Mouse (Mus musculus) naive thymus-derived CD4-positive, alpha-beta T cell, adult 2 months (primary cell): ENCODE measurements around the gene Evi5.

Experiments used
- DNase-seq: peaks from one replicate; pipeline ENCODE4 v3.0.0-alpha.2; 2011; ENCODE audit warnings: low read depth

Gene Evi5

GRCm38 (mm10) chr5:107874561-107875260 lies at the start of gene Evi5:
TSS of gene Evi5 (minus strand) at chr5:107875107.
- no peak for DNase-seq

DNA sequence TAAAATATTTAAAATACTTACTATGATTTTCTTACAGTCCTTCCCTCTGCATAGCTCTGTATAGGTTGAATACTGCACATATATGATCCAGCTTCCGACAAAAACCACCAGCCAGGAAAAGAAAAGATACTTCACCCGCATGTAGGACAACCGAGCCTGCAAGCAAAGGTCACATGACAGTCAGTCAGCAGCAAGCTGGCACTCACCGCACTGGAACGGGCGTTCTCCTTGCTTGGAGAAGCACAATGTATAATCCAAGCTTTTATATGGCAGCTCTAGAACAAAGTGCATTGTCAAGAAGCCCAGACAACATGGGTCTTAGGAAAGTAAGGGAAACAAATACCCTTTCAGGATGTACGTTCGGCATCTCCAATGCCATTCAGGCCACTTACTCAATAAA lies 49.7 kb upstream of the Evi5 start:
- no peak for DNase-seq

GRCm38 (mm10) chr5:107922836-107923235 lies 47.9 kb upstream of the Evi5 start:
- DNase-seq: no peak

DNA sequence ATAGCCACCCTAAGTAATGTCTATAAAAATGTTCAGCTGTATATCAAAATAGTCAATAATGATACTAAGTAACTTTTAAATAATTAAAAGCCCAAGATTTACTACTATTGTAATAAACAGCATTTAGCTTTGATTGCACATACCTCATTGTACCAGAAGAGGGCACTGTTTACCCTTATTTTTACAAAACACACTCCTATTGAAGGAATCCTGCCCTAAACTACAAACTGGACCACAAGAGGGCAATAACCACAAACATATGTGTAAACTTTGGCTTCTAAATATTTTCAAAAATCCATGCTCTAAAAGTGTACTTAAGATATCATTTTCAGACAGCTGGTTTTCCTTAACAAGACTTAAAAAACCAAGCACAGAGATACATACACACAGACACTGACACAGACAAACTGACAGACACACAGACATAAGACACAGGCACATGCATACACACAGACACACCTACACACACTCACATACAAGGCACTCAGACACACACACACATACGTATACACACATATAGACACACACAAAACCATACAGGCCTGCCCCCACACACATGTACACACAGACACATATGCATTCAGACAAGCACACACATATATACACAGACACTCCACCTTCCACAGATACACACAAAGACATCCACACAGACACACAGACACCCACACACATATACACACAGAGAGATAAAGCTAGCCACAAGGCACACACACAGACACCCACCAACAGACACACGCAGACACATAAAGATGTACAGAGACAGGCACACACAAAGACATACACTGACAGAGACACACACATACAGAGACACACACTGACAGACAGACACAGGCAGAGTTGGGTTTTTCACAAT lies 46.7 kb upstream of the Evi5 start:
- DNase-seq: peak; percentile 92

DNA sequence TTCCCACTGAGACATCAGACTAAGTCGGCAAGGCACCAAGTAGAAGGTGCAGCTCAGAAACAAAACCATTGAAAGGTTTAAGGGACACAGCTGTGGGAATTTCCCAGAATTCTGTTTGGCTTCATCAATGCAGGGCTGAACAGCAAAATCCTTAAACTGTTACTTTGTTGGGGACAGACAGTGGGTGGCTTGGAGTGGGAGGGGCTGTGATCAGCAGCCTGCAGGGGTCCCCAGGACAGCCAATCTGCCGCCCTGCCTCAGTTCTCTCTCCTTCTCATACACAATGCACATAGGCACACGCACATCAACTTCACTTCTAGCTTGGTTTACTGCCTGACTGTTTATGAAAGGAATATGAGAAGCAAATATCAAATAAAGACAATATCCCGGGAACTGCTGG lies 40.4 kb upstream of the Evi5 start:
- no peak for DNase-seq

GRCm38 (mm10) chr5:107911012-107911411 lies 36.1 kb upstream of the Evi5 start:
- DNase-seq: no peak

DNA sequence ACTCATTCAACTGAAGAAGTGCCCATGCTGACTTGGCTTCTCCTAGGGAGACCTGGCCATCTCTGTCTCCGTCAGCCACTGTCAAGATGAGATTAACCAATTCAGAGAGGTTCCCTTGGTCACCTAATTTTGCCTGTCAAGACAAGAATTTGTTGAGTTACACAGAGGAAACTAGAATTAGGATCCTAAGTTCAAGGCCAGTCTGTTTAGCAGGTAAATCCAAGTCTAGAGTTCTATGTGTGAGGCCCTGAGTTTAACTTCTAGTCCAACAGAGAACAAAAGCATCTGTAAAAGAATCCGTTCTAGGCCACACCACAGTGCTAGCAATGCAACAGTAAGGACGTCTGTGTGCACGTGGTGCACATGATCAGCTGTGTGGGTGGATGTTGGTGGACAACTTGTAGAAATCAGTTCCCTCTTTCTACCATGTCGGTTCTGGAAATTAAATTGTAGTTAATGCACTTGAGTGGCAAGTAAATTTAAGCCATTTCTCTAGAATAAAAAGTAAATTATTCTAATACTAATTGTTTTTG lies 35.2 kb upstream of the Evi5 start:
- no peak for DNase-seq

DNA sequence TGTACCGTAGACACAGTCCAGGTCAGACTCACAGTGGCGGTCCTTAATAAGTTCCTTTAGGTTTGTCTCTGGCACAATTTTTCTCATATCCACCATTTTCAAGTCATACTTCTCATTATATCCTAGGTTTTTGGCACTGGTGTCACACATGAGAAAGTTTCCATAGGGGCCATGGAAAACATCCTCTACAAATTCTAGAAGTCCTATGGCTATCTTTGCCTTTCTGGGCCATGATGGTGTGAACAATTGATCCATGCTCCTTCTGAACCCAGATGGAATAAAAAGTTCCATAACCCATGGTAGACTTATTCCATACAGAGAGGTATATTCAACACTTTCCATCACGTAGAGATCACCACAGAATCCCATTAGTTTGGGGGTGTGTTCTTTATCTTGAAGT lies 34.8 kb upstream of the Evi5 start:
- no peak for DNase-seq

- DNase-seq: no peak
These were observed 33.7 kb upstream of the Evi5 start for GRCm38 (mm10) chr5:107908514-107909110.

GRCm38 (mm10) chr5:107904325-107904724 lies 29.4 kb upstream of the Evi5 start:
- no peak for DNase-seq

DNA sequence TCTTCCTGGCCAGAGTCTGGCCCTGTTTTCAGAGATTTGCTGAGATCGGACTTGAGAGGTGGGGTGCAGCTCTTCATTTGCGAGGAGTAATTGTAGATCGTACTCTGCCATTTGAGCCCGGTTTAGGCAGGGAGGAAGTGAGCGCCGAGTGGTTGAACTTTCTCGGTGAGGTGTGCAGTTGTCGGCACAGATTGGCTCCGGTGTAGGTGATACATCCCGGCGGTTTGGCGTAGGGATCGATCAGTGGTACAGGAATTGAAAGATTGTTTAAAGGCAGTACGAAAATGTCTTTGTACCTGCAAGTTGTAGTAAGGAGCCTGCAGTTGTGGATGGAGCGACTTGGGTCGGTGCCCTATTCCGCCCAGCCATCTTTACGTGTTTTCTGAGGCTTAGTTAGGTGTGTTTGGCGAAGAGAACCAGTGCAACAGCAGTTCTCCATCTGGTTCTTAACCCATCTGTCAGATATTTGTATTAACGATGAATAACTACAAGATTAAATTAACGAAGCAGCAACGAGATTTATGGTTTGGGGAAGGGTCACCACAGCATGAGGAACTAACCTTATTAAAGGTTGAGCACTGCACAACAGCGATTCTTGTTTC lies 26.2 kb upstream of the Evi5 start:
- peak; percentile 78 for DNase-seq

- peak; percentile 97 for DNase-seq
These were observed 25.5 kb upstream of the Evi5 start, which contains the start of gene Rpl5 for GRCm38 (mm10) chr5:107900206-107901013. TSS of gene Rpl5 (plus strand) at chr5:107900502.

- DNase-seq: no peak
These were observed 21.4 kb upstream of the Evi5 start for GRCm38 (mm10) chr5:107896265-107896664.

DNA sequence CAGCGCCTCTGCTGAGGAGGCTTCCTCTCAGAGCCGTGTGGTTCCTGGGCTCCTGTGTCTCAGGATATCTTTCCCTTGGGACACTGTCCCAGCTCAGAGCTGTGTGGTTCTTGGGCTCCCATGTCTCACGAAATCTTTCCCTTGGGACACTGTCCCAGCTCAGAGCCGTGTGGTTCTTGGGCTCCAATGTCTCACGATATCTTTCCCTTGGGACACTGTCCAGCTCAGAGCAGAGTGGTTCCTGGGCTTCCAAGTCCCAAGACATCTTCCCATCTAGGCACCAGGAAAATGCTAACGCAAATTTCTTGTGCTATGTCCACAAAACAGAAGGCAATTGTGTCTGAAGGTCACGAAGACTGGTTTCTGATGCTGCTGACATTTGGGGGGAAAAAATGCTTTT lies 19.8 kb upstream of the Evi5 start:
- no peak for DNase-seq

GRCm38 (mm10) chr5:107891515-107891914 lies 16.6 kb upstream of the Evi5 start:
- peak; percentile 49 for DNase-seq

- DNase-seq: no peak
These were observed 15.3 kb upstream of the Evi5 start for GRCm38 (mm10) chr5:107889994-107890888.

DNA sequence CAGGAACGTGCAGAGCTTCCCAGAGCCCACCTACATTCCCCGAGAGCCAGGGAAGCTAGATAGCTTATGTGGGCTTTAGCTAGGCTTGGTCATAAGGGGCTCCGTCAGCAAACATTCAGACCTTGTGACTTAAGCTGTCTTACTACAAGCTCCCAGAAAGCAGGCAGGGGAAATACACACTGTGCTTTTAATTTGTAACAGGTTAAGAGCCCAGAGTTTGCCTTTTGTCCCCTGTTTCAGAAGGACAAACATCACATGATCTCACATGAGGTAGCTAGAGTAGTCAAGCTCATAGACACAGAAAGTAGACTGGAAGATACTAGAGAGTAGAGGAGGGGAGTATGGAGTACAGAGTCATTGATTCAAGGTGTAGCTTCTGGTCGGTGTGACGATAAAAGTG lies 5.8 kb upstream of the Evi5 start:
- DNase-seq: no peak

DNA sequence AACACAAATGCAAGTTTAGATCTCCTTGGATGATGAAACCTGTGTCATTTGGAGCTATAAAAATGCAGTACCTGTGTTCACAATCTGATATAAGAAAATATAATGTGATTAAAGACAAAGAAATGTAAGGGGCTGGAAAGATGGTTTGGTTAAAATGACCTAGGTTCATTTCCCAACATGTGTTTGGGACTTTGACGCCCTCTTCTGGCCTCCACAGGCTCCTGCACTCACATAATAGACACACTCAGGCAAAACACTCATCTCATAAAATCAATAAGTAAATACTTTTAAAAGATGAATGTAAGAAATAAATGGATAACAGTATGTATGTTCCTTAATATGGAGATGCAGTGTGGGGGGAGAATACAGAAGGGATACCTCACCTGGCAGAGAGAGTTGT lies 2.1 kb upstream of the Evi5 start:
- DNase-seq: no peak

DNA sequence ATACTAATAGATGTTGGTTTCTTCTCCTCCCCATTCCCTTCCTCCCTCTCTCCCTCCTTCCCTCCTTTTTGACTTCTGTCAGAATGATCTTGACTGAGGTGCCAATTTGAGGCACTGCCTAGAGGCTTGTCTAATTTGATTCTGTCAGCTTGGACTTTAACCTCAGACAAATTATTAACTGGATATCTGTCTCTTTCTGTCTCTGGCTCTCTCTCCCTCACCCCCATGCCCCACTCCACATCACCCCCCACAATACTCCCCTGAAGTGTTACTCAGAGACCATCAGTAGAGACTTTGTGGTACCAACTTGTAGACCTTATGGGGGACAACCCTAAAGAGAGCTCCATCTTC lies 329 bp upstream of the Evi5 start:
- DNase-seq: no peak

- no peak for DNase-seq
These were observed 1.0 kb downstream of the Evi5 start for GRCm38 (mm10) chr5:107873886-107874302.
